Mouse (Mus musculus): ENCODE measurements around the gene Kctd14. TPM values are rescaled to one million over a fixed set of nuclear protein-coding genes. Genes with fewer than 3 reads are reported as not detected.

Gene Kctd14
- 0.91 and 1.2 TPM in 2 replicates for polyA plus RNA-seq (2012; ENCODE audit: low replicate concordance)

DNA sequence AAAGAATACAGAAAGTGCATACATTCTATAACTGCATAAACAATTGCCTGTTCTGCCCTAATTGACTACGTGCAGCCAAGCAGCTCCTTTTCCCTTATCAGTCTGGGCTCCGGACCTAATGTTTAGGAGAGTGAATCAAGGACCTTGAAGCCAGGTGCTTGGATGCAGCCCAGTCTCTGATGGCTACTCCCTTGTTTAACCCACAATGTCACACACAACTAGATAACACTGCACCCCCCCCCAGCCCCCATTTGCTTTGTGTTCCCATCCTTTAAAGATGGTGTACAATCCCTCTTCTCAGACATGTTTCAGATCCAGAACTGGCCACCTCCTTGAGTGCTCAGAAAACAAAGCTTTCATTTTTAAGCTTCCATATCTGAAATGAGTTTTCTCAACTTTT is at the start of gene Kctd14:
Gene Kctd14 (plus strand): TSS at position 301 of the 400 bp plus-strand sequence.

DNA sequence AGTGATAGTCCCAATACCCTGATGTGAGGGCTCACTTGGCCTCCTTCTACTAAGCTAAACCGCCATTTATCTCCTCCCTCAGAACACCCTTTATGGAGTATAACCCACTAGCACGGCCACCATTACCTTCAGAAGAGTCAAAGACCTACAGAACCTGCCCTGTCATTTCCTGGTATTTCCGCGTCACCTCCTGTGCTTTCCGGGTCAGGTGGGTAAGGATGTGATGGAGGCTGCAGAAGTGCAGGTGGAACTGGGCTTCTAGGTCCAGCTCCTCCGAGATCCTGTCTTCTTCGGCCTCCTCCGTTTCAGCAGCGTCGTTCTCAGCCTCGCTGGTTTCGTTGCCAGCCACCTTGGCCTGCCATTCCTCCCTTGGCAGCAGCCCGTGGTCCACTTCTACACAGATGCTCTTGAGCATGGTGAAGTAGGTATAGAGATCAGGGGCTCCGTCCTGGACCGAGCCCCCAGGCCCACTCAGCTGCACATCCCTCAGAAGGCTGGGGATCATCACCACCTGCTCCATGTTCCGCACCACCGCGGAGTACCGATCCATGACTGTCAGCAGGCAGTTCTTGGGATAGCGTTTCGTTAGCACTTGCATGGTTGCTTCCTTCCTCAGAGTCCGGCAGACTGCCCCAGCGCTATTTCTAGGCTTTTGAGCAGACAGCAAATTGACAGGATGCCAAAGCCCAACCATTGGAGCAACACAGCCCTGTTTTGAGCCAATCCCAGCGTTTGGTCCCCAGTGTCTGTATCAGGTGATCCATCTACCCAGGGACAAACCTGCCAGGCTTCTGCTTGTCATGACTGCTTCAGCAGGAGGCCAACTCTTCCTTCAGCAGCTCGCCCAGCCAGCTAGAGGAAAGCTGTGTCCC is 34.0 kb upstream of the Kctd14 start, which contains the start of gene Thrsp:
Gene Thrsp (minus strand): TSS at position 825 of the 872 bp plus-strand sequence.

DNA sequence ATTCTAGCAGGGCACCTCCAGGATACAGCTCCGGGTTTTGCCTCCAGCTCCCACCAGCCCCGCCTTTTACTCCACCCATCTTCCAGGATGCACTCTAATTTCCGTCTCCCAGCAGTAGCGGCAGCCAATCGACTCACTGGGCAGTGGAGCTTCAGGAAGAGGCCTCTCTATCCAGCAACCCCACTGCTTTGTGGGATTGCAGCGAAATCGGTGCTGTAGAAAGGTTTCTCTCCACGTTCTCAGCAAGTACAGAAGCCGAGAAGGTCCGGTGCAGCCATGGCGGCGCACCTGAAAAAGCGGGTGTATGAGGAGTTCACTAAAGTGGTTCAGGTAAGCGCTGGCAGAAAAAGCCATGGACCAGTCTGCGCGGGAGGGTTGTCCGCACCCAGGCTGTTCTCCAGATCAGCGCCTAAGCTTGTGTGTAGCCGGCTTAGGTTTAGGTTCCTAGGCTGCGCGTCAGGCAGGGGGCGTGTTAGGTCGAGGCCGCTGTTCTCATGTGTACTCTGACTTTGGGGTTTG is 29.8 kb downstream of the Kctd14 start, which contains the start of gene Ints4:
Gene Ints4 (plus strand): TSS at position 136 of the 519 bp plus-strand sequence.

Other genes starting within 250 kb of the Kctd14 start
- 0.81 and 1.0 TPM in 2 replicates for gene Usp35, start 119.3 kb upstream of the Kctd14 start, polyA plus RNA-seq (2012; ENCODE audit: low replicate concordance)
- gene Kctd21, start 119.0 kb upstream of the Kctd14 start, polyA plus RNA-seq (2012; ENCODE audit: low replicate concordance): 0.08 and 0.17 TPM in 2 replicates
- 0.98 and 2.2 TPM in 2 replicates for gene Alg8, start 79.7 kb upstream of the Kctd14 start, polyA plus RNA-seq (2012; ENCODE audit: low replicate concordance)
- gene Ndufc2, start 51.3 kb upstream of the Kctd14 start, polyA plus RNA-seq (2012; ENCODE audit: low replicate concordance): 66.7 and 266 TPM in 2 replicates
- not detected in 2 replicates for gene Thrsp, start 33.6 kb upstream of the Kctd14 start, polyA plus RNA-seq (2012; ENCODE audit: low replicate concordance)
- 2.5 and 3.5 TPM in 2 replicates for gene Ints4, start 29.6 kb downstream of the Kctd14 start, polyA plus RNA-seq (2012; ENCODE audit: low replicate concordance)
- gene Aamdc, start 128.2 kb downstream of the Kctd14 start, polyA plus RNA-seq (2012; ENCODE audit: low replicate concordance): 2.6 TPM in 1 of 2 replicates, not detected in the other
- gene Rsf1, start 128.6 kb downstream of the Kctd14 start, polyA plus RNA-seq (2012; ENCODE audit: low replicate concordance): 4.4 and 5.8 TPM in 2 replicates
- 20.4 and 34.6 TPM in 2 replicates for gene Clns1a, start 245.3 kb downstream of the Kctd14 start, polyA plus RNA-seq (2012; ENCODE audit: low replicate concordance)